Mouse (Mus musculus): ENCODE data around the gene Mamstr.
"Not testable (repeated sequence)": the region's sequence is repeated elsewhere in the genome, so short reads cannot be mapped to it uniquely, and the experiment has no call there.

The Mamstr gene

GRCm38 (mm10) chr7:45650484-45650883 lies 10.7 kb downstream of the Mamstr start:
- not testable (repeated sequence) for DNase-seq (ENCODE audit: low read depth, low spot score)

GRCm38 (mm10) chr7:45654424-45655047 lies 14.8 kb downstream of the Mamstr start:
- DNase-seq (ENCODE audit: low read depth, low spot score) = peak; percentile 33

GRCm38 (mm10) chr7:45660746-45661478 lies 21.1 kb downstream of the Mamstr start:
- peak; percentile 59 for DNase-seq (ENCODE audit: low read depth, low spot score)

- not testable (repeated sequence) for DNase-seq (ENCODE audit: low read depth, low spot score)
Observed at GRCm38 (mm10) chr7:45661702-45662101, 21.9 kb downstream of the Mamstr start.

GRCm38 (mm10) chr7:45665303-45666138 lies 25.7 kb downstream of the Mamstr start:
- no peak for DNase-seq (ENCODE audit: low read depth, low spot score)

GRCm38 (mm10) chr7:45666161-45666560 lies 26.4 kb downstream of the Mamstr start, which contains the start of gene Fut2:
Gene Fut2 (minus strand): TSS chr7:45666394.
- no peak for DNase-seq (ENCODE audit: low read depth, low spot score)

- DNase-seq (ENCODE audit: low read depth, low spot score) = peak; percentile 67
Observed at GRCm38 (mm10) chr7:45667761-45668160, 28.0 kb downstream of the Mamstr start.

GRCm38 (mm10) chr7:45668921-45669320 lies 29.1 kb downstream of the Mamstr start:
- DNase-seq (ENCODE audit: low read depth, low spot score) = no peak

- no peak for DNase-seq (ENCODE audit: low read depth, low spot score)
Observed at GRCm38 (mm10) chr7:45677627-45678295, 38.0 kb downstream of the Mamstr start.

GRCm38 (mm10) chr7:45678513-45678912 lies 38.7 kb downstream of the Mamstr start:
- no peak for DNase-seq (ENCODE audit: low read depth, low spot score)

- DNase-seq (ENCODE audit: low read depth, low spot score) = peak; percentile 63
Observed at GRCm38 (mm10) chr7:45679966-45680621, 40.3 kb downstream of the Mamstr start.

GRCm38 (mm10) chr7:45681046-45681736 lies 41.4 kb downstream of the Mamstr start:
- peak; percentile 81 for DNase-seq (ENCODE audit: low read depth, low spot score)

GRCm38 (mm10) chr7:45682144-45683126 lies 42.7 kb downstream of the Mamstr start:
- peak; percentile 96 for DNase-seq (ENCODE audit: low read depth, low spot score)

- DNase-seq (ENCODE audit: low read depth, low spot score) = no peak
Observed at GRCm38 (mm10) chr7:45683396-45684050, 43.7 kb downstream of the Mamstr start, which contains the start of gene Ntn5. Gene Ntn5 (plus strand): TSS chr7:45684022.

- DNase-seq (ENCODE audit: low read depth, low spot score) = no peak
Observed at GRCm38 (mm10) chr7:45685811-45686210, 46.0 kb downstream of the Mamstr start.

GRCm38 (mm10) chr7:45686841-45687240 lies 47.1 kb downstream of the Mamstr start:
- no peak for DNase-seq (ENCODE audit: low read depth, low spot score)

- DNase-seq (ENCODE audit: low read depth, low spot score) = no peak
Observed at GRCm38 (mm10) chr7:45689099-45689498, 49.3 kb downstream of the Mamstr start.

- no peak for DNase-seq (ENCODE audit: low read depth, low spot score)
Observed at GRCm38 (mm10) chr7:45689800-45690199, 50.0 kb downstream of the Mamstr start.

GRCm38 (mm10) chr7:45692364-45692763 lies 52.6 kb downstream of the Mamstr start:
- no peak for DNase-seq (ENCODE audit: low read depth, low spot score)

Measured in brain, adult 2 months (tissue).